ENCODE assay signal across 13 mouse cellular contexts in the genomic region with DNA sequence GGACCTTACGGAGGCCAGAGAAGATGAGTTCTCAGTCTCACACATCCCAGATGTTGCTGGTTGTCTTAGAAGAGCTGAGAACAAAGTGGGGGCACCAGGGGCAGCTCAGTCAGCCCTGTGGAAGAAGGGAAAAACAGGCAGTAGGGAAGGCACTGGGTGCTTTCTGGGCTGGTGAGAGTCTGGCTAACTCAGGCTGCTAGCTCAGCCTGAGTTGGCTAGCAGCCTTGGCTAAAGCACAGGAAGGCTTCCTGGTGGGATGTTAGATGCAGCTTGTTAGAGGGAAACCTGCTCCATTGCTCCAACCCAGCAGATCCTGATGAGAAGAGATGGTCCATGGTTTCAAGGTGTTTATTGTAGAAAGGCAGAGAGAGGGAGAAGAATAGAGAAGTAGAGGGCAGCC.
"Had no signal": no experiment of that assay in that cellular context is flagged by ENCODE, and none has a peak within 500 bp of the region (broad histone marks: within the 10 kb centered on the region; RNA-seq: fewer than 3 reads in every experiment).

No protein-coding gene starts in this region.

- DNase-seq: lung, embryonic 14.5 days; lung, postnatal 10 days; lung, postnatal 4 days; midbrain, embryonic 14.5 days; retina, postnatal 1 day; right cerebral cortex, adult 18-20 months; right cerebral cortex, postnatal 25 days; right cerebral cortex, postnatal 4 days; spleen, adult 18-20 months; thymus, adult 18-20 months; thymus, postnatal 14 days; thymus, postnatal 36 days had no signal

- ATAC-seq: midbrain, embryonic 16.5 days had no signal
